Mouse (Mus musculus) CH12.LX (cell line): ENCODE data around the gene Plekha8. TPM values are rescaled to one million over a fixed set of nuclear protein-coding genes. Genes with fewer than 3 reads are reported as not detected.

Experiments used
- DNase-seq: peaks from one replicate; pipeline ENCODE4 v3.0.0-alpha.2; 2013; ENCODE audit errors: extremely low read depth
- H3K27ac ChIP-seq: 2 replicates; pipeline ENCODE4 v1.5.1; 2012; ENCODE audit warnings: low read depth, mild to moderate bottlenecking, control low read depth, moderate library complexity; ENCODE audit not compliant: insufficient read depth
- H3K27me3 ChIP-seq: replicated peaks from 2 replicates; pipeline ENCODE3; 2012; ENCODE audit warnings: inconsistent platforms
- H3K36me3 ChIP-seq, 2 experiments: replicated peaks in 1 of 2; 2 replicates each; pipeline versions ENCODE3 to v1.6.1; 2012; ENCODE audit warnings: inconsistent platforms in 1 of 2, low read length in 1 of 2, mild to moderate bottlenecking in 1 of 2, mixed read lengths in 1 of 2, moderate library complexity in 1 of 2; ENCODE audit not compliant: control insufficient read depth in 1 of 2, insufficient read depth in 1 of 2
- H3K4me1 ChIP-seq, 2 experiments: 2 replicates each; pipeline ENCODE4 v1.6.1; 2012; ENCODE audit warnings: inconsistent platforms in 1 of 2, moderate library complexity in 1 of 2; ENCODE audit not compliant: insufficient read depth in 2 of 2, control insufficient read depth in 1 of 2
- H3K4me2 ChIP-seq: 2 replicates; pipeline ENCODE4 v1.6.1; 2012; ENCODE audit warnings: low read depth, mild to moderate bottlenecking, control low read depth; ENCODE audit not compliant: poor library complexity, insufficient read depth, severe bottlenecking
- H3K4me3 ChIP-seq, 3 experiments: fragments of 150-350 bp in 1 of 3; sonication (generic) in 1 of 3; replicated peaks in 1 of 3; 2 replicates each; pipeline versions ENCODE3 to v1.5.1; 2011 to 2012; ENCODE audit warnings: low read depth in 2 of 3, low read length in 2 of 3, mild to moderate bottlenecking in 2 of 3, moderate library complexity in 2 of 3, control low read depth in 1 of 3, improper control_type of control experiment in 1 of 3, inconsistent platforms in 1 of 3, mixed read lengths in 1 of 3; ENCODE audit not compliant: poor library complexity in 1 of 3
- H3K79me2 ChIP-seq: replicated peaks from 2 replicates; pipeline ENCODE4 v1.6.1; 2012; ENCODE audit warnings: mild to moderate bottlenecking, moderate library complexity; ENCODE audit not compliant: control insufficient read depth, poor library complexity, insufficient read depth, severe bottlenecking; ENCODE audit errors: extremely low read depth
- H3K9ac ChIP-seq: 2 replicates; pipeline ENCODE4 v1.6.1; 2012; ENCODE audit warnings: low read depth, mild to moderate bottlenecking, control low read depth, moderate library complexity; ENCODE audit not compliant: insufficient read depth
- H3K9me3 ChIP-seq: replicated peaks from 2 replicates; pipeline ENCODE3; 2012; ENCODE audit warnings: low read length, inconsistent platforms, mixed read lengths
- CHD2 ChIP-seq: IDR thresholded peaks from 2 replicates; pipeline ENCODE4 v1.6.1; 2011; ENCODE audit warnings: low read length, improper control_type of control experiment
- E2F4 ChIP-seq: IDR thresholded peaks from 2 replicates; pipeline ENCODE4 v1.6.1; 2011; ENCODE audit warnings: low read depth, low read length, improper control_type of control experiment; ENCODE audit not compliant: insufficient replicate concordance
- GABPA ChIP-seq: IDR thresholded peaks from 2 replicates; pipeline ENCODE4 v1.6.1; 2012; ENCODE audit warnings: low read depth, low read length, improper control_type of control experiment, inconsistent platforms; ENCODE audit not compliant: insufficient replicate concordance
- HCFC1 ChIP-seq: IDR thresholded peaks from 2 replicates; pipeline ENCODE4 v1.6.1; 2012; ENCODE audit warnings: low read depth, mild to moderate bottlenecking, inconsistent platforms, low read length, improper control_type of control experiment
- JUND ChIP-seq: conservative IDR thresholded peaks from 2 replicates; pipeline ENCODE4 v1.6.1; 2011; ENCODE audit warnings: low read depth, low read length, improper control_type of control experiment
- MEF2A ChIP-seq: IDR thresholded peaks from 2 replicates; pipeline ENCODE4 v1.6.1; 2014; ENCODE audit warnings: low read depth, mild to moderate bottlenecking, inconsistent platforms, low read length, improper control_type of control experiment, borderline replicate concordance
- MYC ChIP-seq: IDR thresholded peaks from 2 replicates; pipeline ENCODE4 v1.6.1; 2011; ENCODE audit warnings: low read depth, mild to moderate bottlenecking, improper control_type of control experiment, low read length
- NELFE ChIP-seq: IDR thresholded peaks from 2 replicates; pipeline ENCODE4 v1.6.1; 2011; ENCODE audit warnings: low read depth, low read length, improper control_type of control experiment
- NRF1 ChIP-seq: IDR thresholded peaks from 2 replicates; pipeline ENCODE4 v1.6.1; 2014; ENCODE audit warnings: low read depth, mild to moderate bottlenecking, inconsistent platforms, low read length, improper control_type of control experiment, moderate library complexity
- POLR2A ChIP-seq: IDR thresholded peaks from 2 replicates; pipeline ENCODE4 v1.6.1; 2011; ENCODE audit warnings: low read depth, mild to moderate bottlenecking, improper control_type of control experiment, low read length
- RCOR1 ChIP-seq: conservative IDR thresholded peaks from 2 replicates; pipeline ENCODE4 v1.6.1; 2012; ENCODE audit warnings: low read depth, mild to moderate bottlenecking, inconsistent platforms, low read length, improper control_type of control experiment
- SIN3A ChIP-seq: IDR thresholded peaks from 2 replicates; pipeline ENCODE4 v1.6.1; 2012; ENCODE audit warnings: low read length, improper control_type of control experiment, inconsistent platforms
- SMC3 ChIP-seq: IDR thresholded peaks from 2 replicates; pipeline ENCODE4 v1.6.1; 2011; ENCODE audit warnings: low read depth, low read length, improper control_type of control experiment
- TBP ChIP-seq: conservative IDR thresholded peaks from 2 replicates; pipeline ENCODE4 v1.6.1; 2011; ENCODE audit warnings: low read depth, low read length, improper control_type of control experiment
- TCF12 ChIP-seq: IDR thresholded peaks from 2 replicates; pipeline ENCODE4 v1.6.1; 2014; ENCODE audit warnings: low read depth, mild to moderate bottlenecking, inconsistent platforms, low read length, improper control_type of control experiment
- UBTF ChIP-seq: IDR thresholded peaks from 2 replicates; pipeline ENCODE4 v1.6.1; 2012; ENCODE audit warnings: low read depth, mild to moderate bottlenecking, inconsistent platforms, low read length, improper control_type of control experiment, moderate library complexity
- USF2 ChIP-seq: conservative IDR thresholded peaks from 2 replicates; pipeline ENCODE4 v1.6.1; 2011; ENCODE audit warnings: low read depth, low read length, improper control_type of control experiment
- ZC3H11A ChIP-seq: IDR thresholded peaks from 2 replicates; pipeline ENCODE4 v1.6.1; 2012; ENCODE audit warnings: low read depth, mild to moderate bottlenecking, inconsistent platforms, low read length, improper control_type of control experiment
- ZNF384 ChIP-seq: IDR thresholded peaks from 2 replicates; pipeline ENCODE4 v1.6.1; 2012; ENCODE audit warnings: low read depth, low read length, improper control_type of control experiment, inconsistent platforms
- dilution Hi-C: fragments of 300-500 bp; cut with MboI; formaldehyde crosslinking; loops from 2 replicates; pipeline ENCODE4 v1.14.3; 2020; ENCODE audit warnings: low sequenced_read_pairs; ENCODE audit not compliant: extremely low pct_unique_long_range_greater_than_20kb, extremely low pct_ligation_motif_present
- in situ Hi-C: fragments of 300-500 bp; cut with MboI; formaldehyde crosslinking; loops from 3 replicates; pipeline ENCODE4 v1.14.3; 2019; ENCODE audit warnings: low sequenced_read_pairs, low pct_ligation_motif_present, low pct_unique_long_range_greater_than_20kb, mixed read lengths
- polyA plus RNA-seq: library from polyadenylated mRNA; unstranded; fragments of >175 nt; gene quantifications from 2 replicates; pipeline ENCODE4 v1.2.1, GENCODE M21; 2012; ENCODE audit warnings: low read depth; ENCODE audit not compliant: insufficient read length
- total RNA-seq, 2 experiments: library from RNA; depleted of rRNA; stranded (reverse); fragments of 300-350 nt in 1 of 2; fragments of >200 nt in 1 of 2; gene quantifications; 2 replicates each; pipeline ENCODE4 v1.2.3; 2012 to 2014

The Plekha8 gene
- total and polyA plus RNA-seq, 3 experiments: 5.8 to 10.2 (median 9.8) TPM

- H3K9ac ChIP-seq: no peak overlapping the region
- no peak overlapping the region for H3K4me2 ChIP-seq
- H3K9me3 ChIP-seq: no peaks in the 10 kb centered on the region
- H3K36me3 ChIP-seq: peaks cover 2 to 6% of the 10 kb centered on the region in 2 experiments
- peaks cover 2 to 29% of the 10 kb centered on the region in 2 experiments; a peak in 3 of 4 replicates for H3K4me1 ChIP-seq
- no peak overlapping the region for H3K27ac ChIP-seq
- in situ Hi-C loops: loop anchor here (10.0 to 25.0 kb wide), 3 partner anchors 213 to 421 kb away; no protein-coding TSS in a partner anchor
- DNase-seq: no peak
- peaks cover 2% of the 10 kb centered on the region for H3K27me3 ChIP-seq
- no peak for TF ChIP-seq ZC3H11A
- no peak for TF ChIP-seq NELFE
- TF ChIP-seq JUND: no peak
- TF ChIP-seq MYC: no peak
- no peak for TF ChIP-seq SMC3
- no peak for TF ChIP-seq MEF2A
- no peak for TF ChIP-seq RCOR1
- TF ChIP-seq USF2: no peak
- TF ChIP-seq GABPA: no peak
- no peak for TF ChIP-seq E2F4
- TF ChIP-seq UBTF: no peak
- no peak overlapping the region for H3K4me3 ChIP-seq
- dilution Hi-C loops: no loop called here
- no peaks in the 10 kb centered on the region for H3K79me2 ChIP-seq
Measured at GRCm38 (mm10) chr6:54591778-54592177, 3.1 kb upstream of the Plekha8 start.

DNA sequence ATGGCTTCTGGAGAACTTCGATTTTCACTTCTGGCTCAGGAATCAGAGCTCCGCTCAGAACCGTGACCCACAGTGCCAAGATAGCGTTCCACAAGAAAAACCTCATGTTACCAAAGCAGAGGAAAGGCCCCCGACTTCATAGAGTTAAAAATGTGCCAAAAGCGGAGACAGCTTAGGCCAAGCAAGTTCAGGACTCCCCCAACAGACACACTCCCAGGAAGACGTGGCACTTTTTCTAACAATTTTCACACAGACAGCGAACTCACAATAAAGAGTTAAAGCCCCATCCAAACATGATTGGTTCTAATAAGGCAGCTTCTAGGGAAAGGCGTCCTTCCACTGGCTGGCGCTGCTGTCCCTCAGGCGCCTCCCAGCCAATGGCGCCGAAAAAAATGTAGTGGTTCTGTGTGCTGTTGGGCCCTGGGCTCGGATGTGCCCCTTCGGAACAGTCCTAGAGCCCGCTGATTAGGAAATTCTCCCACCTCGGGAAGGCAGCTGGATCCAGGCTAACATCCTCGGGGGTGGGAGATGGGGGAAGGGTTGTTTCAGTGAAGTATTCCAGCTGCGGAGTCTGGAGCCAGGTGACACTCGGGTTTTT, 1.9 kb upstream of the Plekha8 start:
- peak overlapping the region; percentile 94 for H3K9ac ChIP-seq

More for the DNA sequence above, 1.9 kb upstream of the Plekha8 start:
- H3K4me3 ChIP-seq: peak overlapping the region; percentile 54 to 75 (median 74)
- H3K79me2 ChIP-seq: no peaks in the 10 kb centered on the region
- H3K4me1 ChIP-seq: peaks cover 2 to 29% of the 10 kb centered on the region in 2 experiments; a peak in 3 of 4 replicates
- no peak overlapping the region for H3K27ac ChIP-seq
- peak; percentile 85 for DNase-seq
- H3K36me3 ChIP-seq: peaks cover 2 to 6% of the 10 kb centered on the region in 2 experiments
- no peaks in the 10 kb centered on the region for H3K9me3 ChIP-seq
- dilution Hi-C loops: no loop called here
- in situ Hi-C loops: loop anchor here (10.0 to 25.0 kb wide), 3 partner anchors 212 to 419 kb away; no protein-coding TSS in a partner anchor
- H3K4me2 ChIP-seq: peak overlapping the region; percentile 99
- H3K27me3 ChIP-seq: peaks cover 2% of the 10 kb centered on the region
- peak; percentile 56 for TF ChIP-seq POLR2A
- peak; percentile 55 for TF ChIP-seq ZNF384
- no peak for TF ChIP-seq UBTF
- peak; percentile 45; the same call in 1 of the 2 replicates for TF ChIP-seq TCF12
- TF ChIP-seq NELFE: peak; percentile 66
- TF ChIP-seq TBP: 0 out of 2 replicates have a peak, but pooled peaks have one; percentile 47
- peak; percentile 46 for TF ChIP-seq SIN3A
- TF ChIP-seq MYC: 0 out of 2 replicates have a peak, but pooled peaks have one; percentile 46
- TF ChIP-seq SMC3: no peak
- no peak; the same call in 1 of the 2 replicates for TF ChIP-seq HCFC1
- peak; percentile 47; the same call in 1 of the 2 replicates for TF ChIP-seq NRF1
- peak; percentile 95 for TF ChIP-seq CHD2
